Comparison of ENCODE assay signal across 8 mouse cellular contexts in the genomic region with DNA sequence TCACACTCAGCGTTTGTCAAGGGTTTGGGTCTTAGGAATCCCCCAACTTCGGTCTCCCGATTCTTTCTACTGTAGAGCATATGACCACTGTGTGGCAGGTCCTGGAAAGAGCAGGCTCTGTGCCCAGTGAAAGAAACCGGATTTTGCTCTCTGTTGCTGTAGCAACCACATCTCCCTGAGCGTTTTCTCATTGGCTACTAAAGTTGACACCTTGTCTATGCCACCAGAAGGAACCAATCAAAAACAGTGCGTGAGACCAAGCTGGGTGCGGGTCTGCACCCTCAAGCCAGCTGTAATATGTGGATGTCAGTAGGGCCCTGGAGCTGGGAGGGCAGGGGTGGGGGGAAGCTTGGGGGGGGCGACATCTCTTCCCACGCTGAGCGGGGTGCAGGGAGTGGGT. TPM values are rescaled to one million over a fixed set of nuclear protein-coding genes. Genes with fewer than 3 reads are reported as not detected.
DNase-seq lines count a peak whose midpoint lies in the region; ATAC-seq lines count a peak whose summit lies in the region.

No protein-coding gene starts in this region.

- no peak overlapping the region for H3K27ac ChIP-seq in heart, embryonic 13.5 days (replicated peaks)
- no peak overlapping the region for H3K27ac ChIP-seq in hindbrain, embryonic 11.5 days (ENCODE audit: low read depth, low read length)
- H3K27ac ChIP-seq in midbrain, embryonic 13.5 days: peak overlapping the region; percentile 51; the same call in 1 of the 2 replicates
- H3K27ac ChIP-seq in heart, embryonic 12.5 days (ENCODE audit: poor library complexity, severe bottlenecking): no peak overlapping the region

- ATAC-seq in heart, embryonic 13.5 days (ENCODE audit: extremely low read depth, insufficient number of reproducible peaks, low FRiP score, low TSS enrichment): no peak
- peak; percentile 61 for ATAC-seq in hindbrain, embryonic 11.5 days (ENCODE audit: low FRiP score)
- ATAC-seq in midbrain, embryonic 13.5 days: peak; percentile 90
- ATAC-seq in heart, embryonic 12.5 days (ENCODE audit: insufficient number of reproducible peaks, low FRiP score): no peak

- no peaks in the 10 kb centered on the region for H3K27me3 ChIP-seq in heart, embryonic 13.5 days (replicated peaks)
- H3K27me3 ChIP-seq in hindbrain, embryonic 11.5 days (ENCODE audit: control insufficient read depth, insufficient read depth, low read length): no peaks in the 10 kb centered on the region
- H3K27me3 ChIP-seq in midbrain, embryonic 13.5 days: no peaks in the 10 kb centered on the region
- H3K27me3 ChIP-seq in heart, embryonic 12.5 days (replicated peaks): no peaks in the 10 kb centered on the region

- no peak for DNase-seq in heart, adult 9 months (ENCODE audit: low spot score in 2 of 2)
- peak; percentile 93 for DNase-seq in brain, adult 2 months (ENCODE audit: low read depth, low spot score)
- no peak for DNase-seq in hindbrain, embryonic 11.5 days (ENCODE audit: low spot score)
- no peak for DNase-seq in urinary bladder, postnatal 10 days (ENCODE audit: low spot score)
- no peak for DNase-seq in right cerebral cortex, postnatal 14 days

- H3K4me2 ChIP-seq in heart, embryonic 13.5 days: peak overlapping the region; percentile 22; the same call in 1 of the 2 replicates
- no peak overlapping the region for H3K4me2 ChIP-seq in hindbrain, embryonic 11.5 days (replicated peaks; ENCODE audit: low read depth, low read length)
- H3K4me2 ChIP-seq in midbrain, embryonic 13.5 days (replicated peaks): 0 out of 2 replicates have a peak overlapping the region, but pooled peaks have one; percentile 29
- no peak overlapping the region for H3K4me2 ChIP-seq in heart, embryonic 12.5 days

- H3K36me3 ChIP-seq in heart, embryonic 13.5 days: no peaks in the 10 kb centered on the region
- H3K36me3 ChIP-seq in hindbrain, embryonic 11.5 days (ENCODE audit: control insufficient read depth, insufficient read depth, low read length): no peaks in the 10 kb centered on the region
- H3K36me3 ChIP-seq in midbrain, embryonic 13.5 days: no peaks in the 10 kb centered on the region
- no peaks in the 10 kb centered on the region for H3K36me3 ChIP-seq in heart, embryonic 12.5 days

- H3K9me3 ChIP-seq in heart, embryonic 13.5 days: no peaks in the 10 kb centered on the region
- no peaks in the 10 kb centered on the region for H3K9me3 ChIP-seq in hindbrain, embryonic 11.5 days (ENCODE audit: control insufficient read depth, low read length)
- no peaks in the 10 kb centered on the region for H3K9me3 ChIP-seq in midbrain, embryonic 13.5 days
- no peaks in the 10 kb centered on the region for H3K9me3 ChIP-seq in heart, embryonic 12.5 days (replicated peaks)

- peaks cover 6% of the 10 kb centered on the region for H3K4me1 ChIP-seq in heart, embryonic 13.5 days
- H3K4me1 ChIP-seq in hindbrain, embryonic 11.5 days (replicated peaks; ENCODE audit: control insufficient read depth, insufficient read depth, low read length): no peaks in the 10 kb centered on the region; the same call in 1 of the 2 replicates
- H3K4me1 ChIP-seq in midbrain, embryonic 13.5 days (replicated peaks): peaks cover 7% of the 10 kb centered on the region
- H3K4me1 ChIP-seq in heart, embryonic 12.5 days (replicated peaks): peaks cover 4% of the 10 kb centered on the region; the same call in 1 of the 2 replicates

- WGBS in heart, embryonic 13.5 days: 38% methylated on average over 10 of the region's 10 CpGs
- WGBS in hindbrain, embryonic 11.5 days: 34% methylated on average over 10 of the region's 10 CpGs
- WGBS in midbrain, embryonic 13.5 days: 32% methylated on average over 10 of the region's 10 CpGs
- WGBS in heart, embryonic 12.5 days: 35% methylated on average over 10 of the region's 10 CpGs

- H3K9ac ChIP-seq in heart, embryonic 13.5 days: no peak overlapping the region
- no peak overlapping the region for H3K9ac ChIP-seq in hindbrain, embryonic 11.5 days (ENCODE audit: low read depth, low read length)
- H3K9ac ChIP-seq in midbrain, embryonic 13.5 days (replicated peaks): no peak overlapping the region
- H3K9ac ChIP-seq in heart, embryonic 12.5 days: no peak overlapping the region

- H3K4me3 ChIP-seq in heart, embryonic 13.5 days: no peak overlapping the region
- H3K4me3 ChIP-seq in hindbrain, embryonic 11.5 days (ENCODE audit: low read depth, low read length): no peak overlapping the region
- no peak overlapping the region for H3K4me3 ChIP-seq in midbrain, embryonic 13.5 days (replicated peaks)
- no peak overlapping the region for H3K4me3 ChIP-seq in heart, embryonic 12.5 days

RNA-seq across cellular contexts. Expression of a gene that starts 20.6 kb away (rescaled TPM):
- 19.7 and 24.5 TPM in 2 replicates for polyA plus RNA-seq in heart, embryonic 13.5 days (2015; fragmentation: Nextera tagmentation; extraction: Ambion mirVana)
- 4.6 and 5.5 TPM in 2 replicates for polyA plus RNA-seq in hindbrain, embryonic 11.5 days (2014; fragmentation: Nextera tagmentation; extraction: Ambion mirVana)
- polyA plus RNA-seq in midbrain, embryonic 13.5 days (2015; fragmentation: Nextera tagmentation; extraction: Ambion mirVana): 48.5 and 58.7 TPM in 2 replicates
- polyA plus RNA-seq in heart, embryonic 12.5 days (2016; fragmentation: Nextera tagmentation; extraction: Ambion mirVana): 23.9 and 25.7 TPM in 2 replicates

RNA-seq across cellular contexts. Expression of a gene that starts 51.6 kb away (rescaled TPM):
- polyA plus RNA-seq in heart, embryonic 13.5 days (2015; fragmentation: Nextera tagmentation; extraction: Ambion mirVana): 22.9 and 23.7 TPM in 2 replicates
- polyA plus RNA-seq in hindbrain, embryonic 11.5 days (2014; fragmentation: Nextera tagmentation; extraction: Ambion mirVana): 22.0 and 22.6 TPM in 2 replicates
- polyA plus RNA-seq in midbrain, embryonic 13.5 days (2015; fragmentation: Nextera tagmentation; extraction: Ambion mirVana): 18.3 and 18.6 TPM in 2 replicates
- 31.4 and 32.8 TPM in 2 replicates for polyA plus RNA-seq in heart, embryonic 12.5 days (2016; fragmentation: Nextera tagmentation; extraction: Ambion mirVana)

Comparison
In these comparisons a context has a peak if more than half of its experiments do, and no peak if none do; other contexts are left out.
1. H3K4me2 ChIP-seq: peak in heart, embryonic 13.5 days (single experiment) and midbrain, embryonic 13.5 days (single experiment); none in hindbrain, embryonic 11.5 days (single experiment) and heart, embryonic 12.5 days (single experiment).
2. ATAC-seq: peak in hindbrain, embryonic 11.5 days (single experiment) and midbrain, embryonic 13.5 days (single experiment); none in heart, embryonic 13.5 days (single experiment) and heart, embryonic 12.5 days (single experiment).